Mouse (Mus musculus) embryo, embryonic 11 days (tissue): ENCODE results near the gene Vmn1r57.
"Not testable (repeated sequence)": the region's sequence is repeated elsewhere in the genome, so short reads cannot be mapped to it uniquely, and the experiment has no call there.

Experiments used
- DNase-seq: peaks from one replicate; pipeline ENCODE4 v3.0.0-alpha.2; 2015

The Vmn1r57 gene

DNA sequence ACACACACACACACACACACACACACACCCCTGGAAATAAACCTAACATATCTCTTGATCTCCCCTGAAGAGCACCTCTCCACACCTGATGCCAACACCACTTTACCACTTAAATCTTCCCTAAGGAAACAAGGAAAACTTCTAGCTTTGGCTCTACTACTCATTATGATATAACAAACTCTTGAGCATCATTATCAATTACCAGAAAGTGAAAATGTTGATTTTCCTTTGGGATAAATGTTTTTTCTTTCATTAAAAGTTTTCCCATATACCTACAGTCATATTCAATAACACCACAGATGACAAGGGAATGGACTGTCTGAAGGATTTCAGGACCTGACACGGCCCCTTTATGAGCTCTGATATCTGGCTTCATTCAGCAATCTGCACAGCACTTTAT, at the start of gene Vmn1r57:
Gene Vmn1r57, plus strand, starts transcription at position 301 of the 400 bp plus-strand sequence.
- not testable (repeated sequence) for DNase-seq

GRCm38 (mm10) chr7:5196647-5197046, 21.6 kb upstream of the Vmn1r57 start, which contains the start of gene Vmn1r56:
Gene Vmn1r56, minus strand, starts transcription at chr7:5196747.
- DNase-seq: not testable (repeated sequence)

- DNase-seq: no peak
Observed at GRCm38 (mm10) chr7:5263051-5263450, 44.8 kb downstream of the Vmn1r57 start.
